Mouse (Mus musculus) kidney, adult 2 months (tissue): Measurements from ENCODE around the gene Atxn10.

ENCODE experiments used
- CTCF ChIP-seq: fragments of 200-500 bp; conservative IDR thresholded peaks from 2 replicates; pipeline ENCODE4 v1.5.1; 2011; ENCODE audit warnings: low read depth, mild to moderate bottlenecking, control low read depth, low read length, moderate library complexity, mixed read lengths; ENCODE audit not compliant: insufficient read depth, insufficient read length
- POLR2A ChIP-seq: fragments of 200-500 bp; IDR thresholded peaks from one replicate; pipeline ENCODE4 v1.6.1; 2011; ENCODE audit warnings: low read depth, low read length, control low read depth

- TF ChIP-seq CTCF, result no peak
- no peak for TF ChIP-seq POLR2A
Observed at GRCm38 (mm10) chr15:85409836-85410235, 73.8 kb downstream of the Atxn10 start.
